Mouse (Mus musculus) lung, postnatal 25 days (tissue): ENCODE measurements around the gene Arhgef19.

Experiments
- DNase-seq: peaks from one replicate; pipeline ENCODE4 v3.0.0; 2022; ENCODE audit warnings: low spot score

Arhgef19 gene

DNA sequence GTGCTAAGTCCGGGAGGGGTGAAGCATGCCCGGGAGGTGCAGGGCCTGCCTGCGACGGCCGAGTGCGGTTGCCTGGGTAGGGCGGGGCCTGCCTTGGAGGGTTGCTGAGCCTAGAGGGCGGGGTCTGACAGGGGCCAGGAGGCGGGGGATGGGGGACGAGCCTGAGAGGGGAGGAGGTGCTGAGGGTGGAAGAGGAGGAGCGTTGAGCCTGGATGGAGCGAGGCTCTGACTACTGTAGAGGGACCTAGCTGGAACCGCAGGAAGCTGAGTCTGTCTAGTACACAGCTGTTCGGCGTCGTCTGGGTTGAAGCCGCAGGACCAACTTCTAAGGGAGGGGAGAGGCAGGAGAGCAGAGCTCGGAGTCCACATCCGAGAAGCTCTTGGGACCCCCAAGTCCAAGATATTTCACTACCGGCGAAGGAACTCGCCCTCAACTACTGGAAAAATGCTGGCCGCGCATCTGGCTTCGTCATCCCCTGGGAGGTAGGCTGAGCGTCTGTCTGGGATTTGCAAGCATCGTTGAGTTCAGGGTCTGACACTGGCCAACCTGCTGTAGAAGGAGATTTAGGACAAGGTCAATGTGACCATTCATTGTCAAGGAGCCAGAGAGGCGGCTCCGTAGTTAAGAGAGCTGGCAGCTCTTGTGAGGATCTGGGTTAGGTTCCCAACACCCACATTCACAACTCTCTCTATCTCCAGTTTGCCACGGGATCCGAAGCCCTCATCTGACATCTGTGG lies at the start of gene Arhgef19:
TSS of gene Arhgef19 (plus strand) at position 112 of the 738 bp plus-strand sequence.
- peak; percentile 94 for DNase-seq

DNA sequence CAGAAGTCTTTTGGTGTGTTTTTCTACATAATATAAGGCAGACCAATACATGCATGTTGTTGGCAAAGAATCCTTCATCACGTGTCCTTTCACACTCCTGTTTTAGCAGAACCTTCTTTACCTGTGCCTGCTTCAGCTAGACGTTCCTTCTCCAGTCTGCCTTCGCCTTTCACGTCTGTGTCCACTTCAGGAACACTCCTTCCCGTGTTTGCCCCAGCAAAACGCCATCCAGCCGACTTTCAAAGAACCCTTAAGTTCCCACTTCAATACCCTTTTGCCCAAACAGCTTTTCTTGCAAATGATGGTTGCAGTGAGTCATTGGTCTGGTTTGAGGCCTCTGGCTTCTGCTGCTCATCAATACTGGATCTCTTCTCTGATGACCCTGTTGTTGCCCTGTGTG lies 48.0 kb upstream of the Arhgef19 start:
- DNase-seq = peak; percentile 4

DNA sequence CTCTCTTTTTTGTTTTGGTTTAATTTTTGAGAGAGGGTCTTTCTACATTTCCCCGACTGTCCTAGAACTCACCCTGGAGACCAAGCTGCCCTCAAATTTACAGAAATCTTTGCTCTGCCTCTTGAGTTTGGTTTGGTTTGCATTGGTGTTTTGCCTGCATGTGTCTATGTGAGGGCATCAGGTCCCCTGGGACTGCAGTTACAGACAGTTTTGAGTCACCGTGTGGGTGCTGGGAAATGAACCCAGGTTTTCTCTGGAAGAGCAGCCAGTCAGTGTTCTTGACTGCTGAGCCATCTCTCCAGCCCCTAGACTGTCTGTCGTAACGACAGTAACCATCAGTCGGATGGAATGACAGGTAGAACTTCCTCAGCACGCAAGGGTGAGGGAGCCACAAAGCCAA lies 44.7 kb upstream of the Arhgef19 start:
- DNase-seq = no peak

DNA sequence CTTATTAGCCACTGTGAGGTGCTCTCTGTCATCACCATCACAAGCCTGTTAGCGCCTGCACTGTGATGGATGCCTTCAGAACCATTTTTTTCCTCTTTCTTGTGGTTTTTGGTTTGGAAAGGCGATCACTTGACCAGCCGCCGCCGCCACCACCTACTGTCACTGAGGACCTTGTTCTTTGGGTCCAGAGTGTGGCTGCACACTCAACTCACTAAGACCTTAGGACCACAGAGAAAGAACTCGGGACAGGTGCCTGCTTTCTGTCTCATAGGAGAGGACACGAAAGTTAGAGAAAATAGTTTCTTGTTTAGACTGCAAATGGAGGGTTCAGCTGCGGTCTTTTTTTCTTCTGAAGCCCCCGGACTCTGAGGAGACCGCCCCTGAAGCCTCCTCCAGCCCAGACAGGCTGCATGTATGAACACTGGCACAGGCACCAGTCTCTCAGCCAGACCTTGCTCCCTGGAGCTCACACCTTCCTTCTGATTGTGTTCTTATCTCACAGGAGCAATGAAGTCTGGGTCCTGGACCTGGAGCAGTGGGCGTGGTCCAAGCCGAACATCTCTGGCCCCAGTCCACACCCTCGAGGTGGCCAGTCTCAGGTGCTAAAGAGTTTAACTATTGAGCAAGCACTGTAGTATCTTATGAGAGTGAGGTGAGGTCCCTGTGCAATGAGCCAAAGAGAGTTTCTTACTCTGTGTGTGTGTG lies 42.2 kb upstream of the Arhgef19 start:
- no peak for DNase-seq

DNA sequence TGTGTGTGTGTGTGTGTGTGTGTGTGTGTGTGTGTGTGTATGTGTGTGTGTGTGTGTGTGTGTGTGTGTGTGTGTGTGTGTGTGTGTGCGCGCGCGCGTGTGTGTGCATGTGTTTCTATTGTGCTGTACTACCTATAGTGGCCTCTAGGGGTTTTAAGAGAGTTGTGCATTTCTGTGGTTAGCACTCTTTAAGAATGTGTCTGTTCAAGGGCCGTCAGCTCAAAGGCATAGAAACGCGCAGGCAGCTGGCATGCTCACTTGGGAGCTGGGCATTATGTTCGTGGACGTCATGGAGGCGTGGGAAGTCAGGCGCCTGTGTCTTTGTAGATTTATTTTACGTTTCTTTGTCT lies 41.6 kb upstream of the Arhgef19 start:
- DNase-seq = no peak

DNA sequence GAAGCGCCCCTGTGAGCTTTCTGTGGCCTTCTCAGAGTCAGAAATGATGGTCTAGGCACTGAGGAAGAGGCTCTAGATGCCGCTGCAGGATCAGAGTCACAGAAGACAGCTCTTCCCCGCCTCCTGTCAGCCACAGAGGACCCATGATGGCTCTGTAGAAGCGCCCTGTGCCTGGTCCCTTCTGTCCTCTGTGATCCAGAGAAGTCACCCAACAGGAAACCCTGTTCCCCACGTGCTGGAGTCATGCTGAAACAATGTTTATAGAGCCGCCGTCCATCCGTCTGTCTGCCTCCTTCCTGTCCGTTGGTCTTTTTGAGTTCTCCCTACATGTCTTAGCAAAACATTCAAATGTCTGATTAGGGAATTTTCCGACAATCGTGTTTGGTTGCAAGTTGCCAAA lies 38.4 kb upstream of the Arhgef19 start:
- DNase-seq = peak; percentile 3

DNA sequence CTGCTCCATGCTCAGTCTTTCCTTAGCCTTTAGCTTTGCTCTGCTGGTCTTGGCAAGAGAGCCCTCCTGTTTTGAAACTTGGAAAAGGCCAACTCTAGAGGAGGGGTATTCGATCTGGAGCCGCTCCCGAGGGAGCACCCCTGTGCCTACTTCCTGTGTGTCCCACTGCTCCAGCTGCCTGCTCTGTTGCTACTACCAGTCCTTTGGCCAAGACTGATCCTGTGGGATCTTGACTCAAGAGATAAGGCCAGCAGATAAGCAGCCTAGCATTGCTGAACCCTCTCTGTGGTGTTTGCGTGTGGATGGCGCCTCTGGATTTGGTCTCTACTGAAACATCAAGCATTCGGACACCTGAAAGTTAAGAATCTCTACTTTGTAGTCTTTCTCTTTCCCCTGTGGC lies 37.1 kb upstream of the Arhgef19 start:
- no peak for DNase-seq

DNA sequence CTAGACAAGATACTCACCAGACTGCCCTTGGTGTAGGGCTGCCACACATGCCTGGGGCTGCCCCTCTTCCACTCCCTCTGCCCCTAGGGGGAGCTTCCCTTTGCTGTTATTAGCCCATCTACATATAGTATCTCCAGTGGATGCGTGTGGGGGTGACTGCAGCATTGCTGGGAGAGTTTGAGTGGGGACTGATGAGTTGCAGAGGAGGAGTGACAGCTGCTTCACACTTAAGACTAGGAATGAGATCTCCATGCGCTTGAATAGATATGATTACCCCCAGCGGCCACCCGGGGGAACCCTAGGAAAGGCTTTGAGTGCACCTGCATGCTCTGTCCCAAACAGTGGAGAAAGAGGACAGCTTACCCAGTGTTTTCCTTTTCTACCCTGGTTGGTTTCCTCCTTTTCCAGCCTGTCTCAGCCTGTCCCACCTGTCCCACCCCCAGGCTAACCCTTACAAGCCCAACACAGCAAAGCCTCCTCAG lies 34.7 kb upstream of the Arhgef19 start:
- DNase-seq = peak; percentile 13

DNA sequence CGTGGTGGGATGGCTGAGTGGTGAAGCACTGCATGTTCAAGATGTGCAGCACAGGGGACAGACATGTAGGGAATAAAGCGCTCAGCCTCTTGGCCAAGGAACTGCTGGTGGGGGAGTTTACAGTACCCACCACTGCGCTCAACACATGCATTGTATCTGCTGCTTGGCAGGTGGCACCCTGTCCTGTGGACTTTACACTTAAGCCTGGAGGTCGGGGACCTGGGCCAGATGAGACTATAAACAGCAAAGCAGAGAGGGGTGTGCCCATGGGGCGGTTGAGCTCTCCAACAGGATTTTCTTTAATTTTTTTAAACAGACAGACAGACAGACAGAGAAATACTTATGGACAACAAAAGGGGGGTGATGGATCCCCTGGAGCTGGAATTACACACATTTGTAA lies 32.2 kb upstream of the Arhgef19 start:
- no peak for DNase-seq

DNA sequence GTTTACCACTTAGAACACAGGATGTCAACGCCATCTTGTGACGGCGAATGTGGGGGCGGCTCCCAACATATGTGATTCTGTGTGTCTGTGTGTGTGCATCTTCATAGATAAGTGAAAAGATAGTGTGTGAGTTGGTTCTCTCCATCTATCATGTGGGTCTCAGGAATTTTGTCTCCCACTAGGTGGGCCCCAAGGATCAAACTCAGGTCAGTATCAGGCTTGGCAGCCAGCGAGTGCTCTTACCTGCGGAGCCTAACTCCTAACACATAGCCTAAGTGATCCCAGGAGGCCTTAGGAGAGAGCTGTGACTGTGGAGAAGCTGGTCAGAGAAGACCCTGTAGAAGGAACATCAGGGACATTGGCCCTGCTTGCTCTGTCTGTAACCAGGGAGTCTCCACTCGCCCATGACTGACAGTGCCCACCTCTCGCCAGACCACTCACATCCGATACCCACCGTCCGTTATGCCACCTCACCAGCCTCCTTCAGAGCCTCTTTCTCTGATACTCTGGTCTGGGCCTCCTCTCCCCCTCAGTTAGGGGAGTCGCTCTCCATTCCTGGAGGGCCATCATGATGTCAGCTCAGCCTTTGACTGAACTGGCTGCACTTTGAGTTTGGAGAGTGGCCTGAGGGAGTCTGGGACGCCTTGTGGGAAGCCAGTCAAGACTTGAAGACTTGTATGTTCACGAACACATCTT lies 28.6 kb upstream of the Arhgef19 start:
- DNase-seq = no peak

DNA sequence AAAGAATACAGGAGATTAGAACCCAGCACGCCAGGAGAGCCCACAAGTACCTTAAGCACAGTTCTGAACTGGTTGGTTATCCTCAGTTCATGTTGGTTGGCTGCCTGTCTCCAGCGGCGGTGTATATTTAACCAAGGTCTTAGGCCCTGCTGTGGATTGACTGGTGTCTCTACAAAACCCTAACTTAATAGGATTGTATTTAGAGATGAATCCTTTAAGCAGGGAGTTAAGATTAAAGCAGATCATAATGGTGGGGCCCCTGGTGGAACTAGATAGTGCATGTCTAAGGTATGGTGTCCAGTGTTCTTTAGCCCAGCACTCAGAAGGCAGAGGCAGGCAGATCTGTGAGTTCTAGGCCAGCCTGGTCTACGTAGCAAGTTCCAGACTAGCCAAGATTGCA lies 27.7 kb upstream of the Arhgef19 start:
- no peak for DNase-seq

DNA sequence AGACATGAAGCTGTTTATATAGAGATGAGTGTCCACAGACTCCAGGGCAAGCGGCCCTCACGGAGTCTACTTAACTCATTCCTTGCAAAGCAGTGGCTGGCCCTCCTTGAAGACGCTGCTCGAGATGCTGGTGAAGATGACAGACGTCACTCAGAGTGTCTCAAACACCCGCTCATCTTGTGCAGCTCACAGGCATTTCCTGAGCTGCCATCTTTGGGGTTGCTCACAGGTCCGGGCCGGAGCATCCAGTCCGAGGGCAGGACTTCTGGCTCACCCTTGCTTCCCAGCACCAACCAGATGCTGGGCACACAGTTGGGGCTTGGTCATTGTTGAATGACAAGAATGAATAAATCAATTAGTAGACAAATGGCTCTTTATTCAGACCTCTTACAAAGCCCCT lies 26.4 kb upstream of the Arhgef19 start:
- no peak for DNase-seq

DNA sequence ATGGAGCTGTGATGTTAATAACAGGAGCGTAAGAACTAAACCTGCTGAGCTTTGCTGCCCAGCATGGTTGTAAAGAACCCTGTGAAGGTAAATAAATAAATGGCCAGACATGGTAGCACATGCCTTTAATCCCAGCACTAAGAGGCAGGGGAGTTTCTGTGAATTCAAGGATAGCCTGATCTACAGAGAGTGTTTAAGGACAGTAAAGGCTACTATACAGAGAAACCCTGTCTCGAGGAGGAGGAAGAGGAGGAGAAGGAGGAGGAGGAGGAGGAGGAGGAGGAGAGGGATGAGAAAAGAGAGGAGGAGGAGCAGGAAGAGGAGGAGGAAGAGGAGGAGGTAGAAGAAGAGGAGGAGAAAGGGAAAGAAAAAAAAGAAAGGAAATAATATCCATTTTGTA lies 26.0 kb upstream of the Arhgef19 start:
- DNase-seq = no peak

DNA sequence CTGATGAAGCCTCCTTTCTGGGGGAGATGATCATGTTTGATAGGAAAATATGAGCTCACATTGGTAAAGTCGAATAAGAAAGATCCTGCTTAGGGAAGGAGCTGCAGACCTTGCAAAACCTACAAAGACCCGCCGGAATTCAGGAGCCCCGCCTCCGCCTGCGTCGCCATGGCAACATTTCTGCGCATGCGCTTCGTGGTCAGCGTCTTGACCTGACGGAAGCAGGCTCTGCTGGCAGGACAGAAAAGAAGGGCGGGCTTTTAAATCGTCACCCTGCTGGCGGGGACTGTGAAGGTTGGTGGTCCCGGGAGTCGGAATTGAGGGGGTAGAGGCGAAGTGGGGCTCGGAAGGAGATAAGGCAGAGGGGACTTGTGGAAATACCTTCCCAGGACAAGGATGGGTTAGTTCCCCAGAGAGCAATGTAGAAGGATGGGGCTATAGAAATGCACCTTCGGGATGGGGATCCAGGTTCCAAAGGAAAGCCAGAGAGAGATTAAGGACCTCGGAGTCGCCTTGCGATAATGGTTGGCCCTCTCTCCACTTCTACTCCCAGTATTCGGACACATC lies 25.4 kb upstream of the Arhgef19 start, which contains the start of gene Rsg1:
TSS of gene Rsg1 (plus strand) at position 187 of the 567 bp plus-strand sequence.
- DNase-seq = peak; percentile 93

DNA sequence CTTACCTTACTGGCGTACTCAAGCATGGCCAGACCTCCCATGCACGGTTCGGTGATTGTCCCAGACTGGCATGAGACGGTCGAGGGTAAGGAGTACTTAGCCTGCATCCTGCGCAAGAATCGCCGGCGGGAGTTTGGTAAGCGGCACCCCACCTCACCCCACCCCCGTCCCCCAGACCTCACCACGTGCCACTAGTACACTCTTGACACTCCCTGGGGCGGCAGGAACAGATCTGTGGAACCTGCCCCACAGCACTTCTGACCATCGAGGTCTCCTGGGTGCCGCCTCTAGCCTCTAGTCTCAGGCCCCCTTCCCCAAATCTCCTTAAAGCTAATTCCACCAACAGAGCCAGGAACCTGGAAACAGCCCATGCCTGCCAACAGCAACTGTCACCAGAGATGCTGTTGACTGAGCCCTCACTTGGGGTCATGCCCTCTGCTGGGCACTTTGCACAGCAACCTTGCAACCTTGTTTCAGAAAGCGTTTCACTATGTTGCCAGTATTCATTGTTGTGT lies 24.9 kb upstream of the Arhgef19 start:
- DNase-seq = peak; percentile 42

DNA sequence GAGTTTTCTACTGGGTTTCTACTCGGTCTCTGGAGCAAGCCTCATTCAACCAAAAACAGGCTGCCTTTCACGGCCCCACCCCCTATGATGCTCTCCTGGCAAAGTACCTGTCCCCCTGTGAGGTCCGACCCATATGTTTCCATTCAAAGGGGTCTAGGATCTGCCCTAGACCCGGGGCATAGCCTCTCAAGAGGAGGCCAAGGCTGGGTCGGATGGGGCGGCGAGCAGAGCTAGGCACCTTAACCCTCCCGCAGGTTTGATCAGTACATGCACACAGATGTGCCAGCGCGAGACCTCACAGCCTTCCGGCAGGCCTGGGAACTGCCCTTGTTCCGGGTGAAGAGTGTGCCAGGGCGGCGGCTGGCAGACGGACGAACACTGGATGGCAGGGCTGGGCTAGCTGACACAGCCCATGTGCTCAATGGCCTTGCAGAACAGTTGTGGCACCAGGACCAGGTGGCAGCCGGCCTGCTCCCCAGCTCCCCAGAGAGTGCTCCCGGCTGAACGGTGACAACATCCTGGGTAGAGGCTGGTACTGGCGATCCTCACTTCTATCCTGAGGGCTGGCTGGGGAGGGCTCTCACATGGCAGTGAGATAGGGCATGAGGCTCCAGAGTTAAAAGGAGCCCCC lies 19.6 kb upstream of the Arhgef19 start:
- DNase-seq = no peak

DNA sequence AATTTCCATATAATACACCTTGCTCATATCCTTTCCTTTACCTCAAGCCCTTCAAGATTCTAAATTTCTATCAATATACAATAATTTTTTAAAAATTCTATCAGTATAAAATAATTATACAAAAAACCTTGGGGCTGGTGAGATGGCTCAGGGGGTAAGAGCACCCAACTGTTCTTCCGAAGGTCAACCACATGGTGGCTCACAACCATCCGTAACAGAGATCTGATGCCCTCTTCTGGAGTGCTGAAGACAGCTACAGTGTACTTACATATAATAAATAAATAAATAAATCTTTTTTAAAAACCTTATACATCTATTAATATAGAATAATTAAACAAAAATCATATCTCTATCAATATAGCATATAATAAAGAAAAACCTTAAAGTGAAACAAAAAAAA lies 17.5 kb upstream of the Arhgef19 start:
- no peak for DNase-seq

DNA sequence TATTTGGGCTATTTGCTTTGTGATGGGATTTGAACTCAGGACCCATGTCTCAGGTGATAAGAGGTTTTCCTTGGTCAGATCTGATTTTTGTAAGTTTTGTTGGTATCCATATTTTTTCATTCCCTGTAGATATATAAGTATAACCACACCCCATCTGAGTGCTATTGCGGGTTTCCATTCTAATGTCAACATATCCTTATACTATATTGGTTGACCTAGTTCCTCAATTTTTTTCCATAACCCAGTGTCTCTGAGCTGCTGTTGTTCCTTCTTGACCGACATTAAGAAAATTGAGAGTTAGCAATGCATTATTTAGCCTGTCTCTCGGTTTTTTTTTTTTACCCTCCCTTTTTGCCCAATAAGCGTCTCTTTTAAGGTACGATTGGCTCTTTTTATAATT lies 16.5 kb upstream of the Arhgef19 start:
- DNase-seq = no peak

DNA sequence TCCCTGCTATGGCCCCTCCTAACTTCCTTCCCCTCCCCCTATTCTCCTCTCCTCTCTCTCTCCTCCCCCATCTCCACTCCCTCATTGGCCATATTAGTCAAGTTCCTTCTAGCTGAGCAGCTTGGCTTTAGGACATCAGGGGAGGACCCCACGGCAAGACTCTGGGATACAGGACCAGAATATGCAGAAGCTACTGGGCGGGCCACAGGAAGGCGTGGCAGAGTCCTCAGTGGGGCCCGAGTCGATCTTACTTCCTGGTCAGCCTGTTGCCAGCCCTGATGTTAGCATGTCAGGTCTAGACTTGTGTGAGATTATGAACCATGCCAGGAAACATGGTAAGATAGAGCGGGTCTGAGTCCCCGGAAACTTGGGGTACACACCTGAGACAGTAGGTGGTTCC lies 10.6 kb upstream of the Arhgef19 start:
- no peak for DNase-seq

DNA sequence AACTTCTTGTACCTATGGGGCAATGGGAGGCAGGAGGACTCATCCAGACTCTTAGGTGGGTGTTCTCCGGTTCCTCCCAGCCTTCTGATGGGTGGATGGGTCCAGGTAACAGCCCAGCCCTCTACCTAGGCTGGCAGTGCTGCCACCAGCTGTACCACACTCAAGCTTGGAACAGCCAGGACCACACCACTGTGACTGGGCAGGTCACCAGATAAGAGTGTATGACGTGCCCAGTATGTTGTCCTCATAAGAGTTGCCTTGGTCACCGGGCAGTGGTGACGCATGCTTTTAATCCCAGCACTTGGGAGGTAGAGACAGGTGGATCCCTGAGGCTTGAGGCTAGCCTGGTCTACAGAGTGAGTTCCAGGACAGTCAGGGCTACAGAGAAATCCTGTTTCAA lies 6.1 kb upstream of the Arhgef19 start:
- DNase-seq = no peak

DNA sequence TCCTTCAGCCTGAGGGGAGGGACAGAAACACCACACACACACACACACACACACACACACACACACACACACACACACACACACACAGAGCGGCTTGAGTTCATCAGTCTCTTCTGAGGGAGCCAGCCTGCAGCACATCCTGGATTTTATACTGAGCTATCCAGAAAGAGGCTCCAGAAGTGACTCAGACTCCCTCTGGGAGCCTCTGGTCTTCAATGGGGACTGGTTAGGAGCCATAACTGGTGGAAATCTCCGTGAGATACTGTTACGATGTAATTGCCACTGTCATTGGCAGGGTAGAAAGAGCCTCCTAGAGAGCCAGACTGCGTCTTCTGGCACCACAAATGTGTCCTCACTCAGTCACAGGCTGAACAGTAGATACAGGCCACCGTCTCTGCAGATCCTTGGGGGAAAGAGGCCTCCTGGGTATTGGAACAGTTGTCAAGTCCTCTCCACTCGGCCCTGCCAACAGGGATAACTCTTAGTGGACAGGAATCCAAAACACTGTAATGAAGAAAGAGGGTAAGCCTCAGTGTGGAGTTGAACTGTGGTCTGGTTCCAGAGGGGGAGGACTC lies 3.7 kb upstream of the Arhgef19 start:
- DNase-seq = no peak

DNA sequence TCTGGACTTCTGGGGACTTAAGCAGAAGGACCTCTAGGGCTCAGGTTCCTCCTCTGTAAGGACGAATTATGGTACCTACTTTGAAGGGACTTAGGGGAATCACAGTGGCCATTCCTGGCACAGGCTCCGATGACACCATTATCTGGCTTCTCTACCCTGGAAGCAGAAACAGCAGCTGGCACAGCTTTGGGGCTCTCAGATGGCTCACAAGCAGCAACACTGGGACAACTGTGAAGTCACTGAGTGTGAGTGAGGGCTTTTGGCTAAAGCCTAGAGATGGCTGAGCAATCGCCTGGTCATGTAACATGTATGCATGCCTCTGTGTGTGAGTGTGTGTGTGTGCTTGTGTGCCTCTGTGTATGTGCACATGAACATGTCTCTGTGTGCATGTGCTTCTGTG lies 2.4 kb upstream of the Arhgef19 start:
- no peak for DNase-seq
